Mouse (Mus musculus) E14TG2a.4 (cell line): ENCODE measurements around the gene Gp1bb.

ENCODE experiments used
- H3K27me3 ChIP-seq: 2 replicates; pipeline ENCODE4 v1.6.1; 2014; ENCODE audit warnings: low read length, control low read depth; ENCODE audit not compliant: insufficient read depth
- H3K36me3 ChIP-seq: 2 replicates; pipeline ENCODE4 v1.6.1; 2014; ENCODE audit warnings: low read length, control low read depth; ENCODE audit not compliant: insufficient read depth
- H3K4me1 ChIP-seq: replicated peaks from 2 replicates; pipeline ENCODE4 v1.6.1; 2014; ENCODE audit warnings: low read depth, low read length, control low read depth
- H3K4me3 ChIP-seq: replicated peaks from 2 replicates; pipeline ENCODE4 v1.5.1; 2014; ENCODE audit warnings: mild to moderate bottlenecking, low read length
- H3K9me3 ChIP-seq: 2 replicates; pipeline ENCODE4 v1.6.1; 2014; ENCODE audit warnings: low read length, control low read depth
- CTCF ChIP-seq: conservative IDR thresholded peaks from 2 replicates; pipeline ENCODE4 v1.5.1; 2014; ENCODE audit warnings: low read length
- NANOG ChIP-seq: IDR thresholded peaks from 2 replicates; pipeline ENCODE4 v1.6.1; 2014; ENCODE audit warnings: borderline replicate concordance, low read length, mixed read lengths
- POU5F1 ChIP-seq: IDR thresholded peaks from 2 replicates; pipeline ENCODE4 v1.6.1; 2014; ENCODE audit warnings: low read length, borderline replicate concordance

Gp1bb gene

DNA sequence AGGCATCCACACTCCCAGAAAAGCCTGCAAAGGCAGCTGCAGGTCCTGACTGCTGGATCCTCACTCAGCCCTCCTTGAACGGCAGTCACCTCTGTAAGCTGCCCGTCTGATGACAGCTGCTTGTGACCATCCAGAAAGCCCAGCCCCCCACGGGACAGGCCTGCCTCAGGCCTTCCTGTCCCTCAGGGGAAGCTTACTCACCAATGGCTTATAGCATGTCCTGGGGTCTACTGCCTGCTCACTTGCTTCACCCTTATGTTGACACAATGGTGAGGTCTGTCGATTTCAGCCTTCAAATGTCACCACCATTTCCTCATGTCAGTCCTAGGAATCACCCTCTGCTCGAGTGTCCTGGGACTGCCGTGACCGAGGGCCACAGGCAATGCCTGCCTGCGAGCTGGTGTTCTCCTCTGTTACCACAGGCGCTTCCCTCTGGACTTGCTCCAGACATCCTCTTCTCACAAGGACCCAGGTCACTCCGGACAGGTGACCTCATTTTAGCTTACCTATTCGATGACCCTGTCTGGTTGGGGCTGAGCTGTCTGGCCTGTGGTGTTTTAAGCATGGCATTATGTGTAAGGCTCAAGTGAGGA lies 21.3 kb upstream of the Gp1bb start:
- Histone ChIP-seq H3K36me3 (no peaks in the 10 kb centered on the region), H3K4me1 (peaks cover 21% of the 10 kb centered on the region), H3K9me3 (no peaks in the 10 kb centered on the region), H3K27me3 (peaks cover 22% of the 10 kb centered on the region), H3K4me3 (no peak overlapping the region)
- no peak for TF ChIP-seq CTCF

GRCm38 (mm10) chr16:18642897-18643296 lies 20.7 kb upstream of the Gp1bb start:
- peaks cover 21% of the 10 kb centered on the region for H3K4me1 ChIP-seq
- peaks cover 27% of the 10 kb centered on the region for H3K27me3 ChIP-seq
- H3K4me3 ChIP-seq, result no peak overlapping the region
- no peaks in the 10 kb centered on the region for H3K9me3 ChIP-seq
- H3K36me3 ChIP-seq, result no peaks in the 10 kb centered on the region
- TF ChIP-seq CTCF, result no peak
- TF ChIP-seq NANOG, result no peak
- TF ChIP-seq POU5F1, result no peak

DNA sequence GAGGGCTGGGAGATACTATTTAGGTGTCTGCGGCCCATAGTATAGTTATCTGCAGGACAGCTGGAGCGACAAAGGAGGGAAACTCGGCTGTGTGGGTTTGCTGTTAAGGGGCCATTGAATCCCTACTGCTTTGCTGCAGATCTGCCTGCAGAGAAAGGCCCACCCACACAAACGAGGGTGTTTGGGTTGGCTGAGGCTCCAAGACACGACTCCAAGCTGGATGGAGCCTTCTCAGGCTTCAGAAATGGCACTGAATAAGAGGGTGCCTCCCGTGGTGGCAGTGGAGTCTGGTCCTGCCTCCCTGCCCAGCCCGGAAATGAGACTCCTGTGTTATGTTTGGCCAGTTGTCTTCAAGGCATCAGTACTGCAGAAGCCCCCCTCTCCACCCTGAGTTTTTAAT lies 20.1 kb upstream of the Gp1bb start:
- Histone ChIP-seq H3K36me3 (no peaks in the 10 kb centered on the region), H3K4me3 (no peak overlapping the region), H3K4me1 (peaks cover 20% of the 10 kb centered on the region), H3K9me3 (no peaks in the 10 kb centered on the region), H3K27me3 (peaks cover 31% of the 10 kb centered on the region)
- TF ChIP-seq CTCF (no peak), NANOG (no peak), POU5F1 (no peak)

DNA sequence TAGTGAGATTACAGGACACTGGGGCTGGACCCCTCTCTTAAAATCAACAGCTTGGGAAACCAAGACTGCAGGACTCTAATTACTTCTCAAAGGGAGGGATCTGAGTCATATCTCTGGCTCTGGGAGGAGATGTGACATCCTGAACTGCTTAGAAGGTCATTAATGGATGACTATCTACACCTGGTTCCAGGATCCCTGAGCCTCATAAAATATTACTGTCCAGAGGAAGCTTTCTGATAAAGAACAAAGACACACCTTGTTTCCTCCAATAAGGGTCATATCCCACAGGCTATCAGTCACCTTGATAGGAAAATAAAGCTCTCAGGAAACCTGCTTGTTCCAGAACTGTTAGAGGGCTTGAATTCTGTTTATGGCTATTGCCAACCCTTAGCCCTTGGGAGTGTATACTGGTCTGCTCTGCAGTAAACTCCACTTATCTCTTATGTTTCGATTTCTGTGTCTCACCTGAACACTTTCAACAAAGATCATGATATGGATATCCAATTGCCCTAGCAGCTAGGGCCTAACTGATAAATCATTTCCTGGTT lies 17.3 kb upstream of the Gp1bb start:
- H3K9me3 ChIP-seq, result peaks cover 6% of the 10 kb centered on the region
- no peaks in the 10 kb centered on the region for H3K36me3 ChIP-seq
- peaks cover 46% of the 10 kb centered on the region for H3K27me3 ChIP-seq
- H3K4me3 ChIP-seq, result no peak overlapping the region
- peaks cover 12% of the 10 kb centered on the region for H3K4me1 ChIP-seq
- TF ChIP-seq NANOG (no peak), CTCF (no peak), POU5F1 (no peak)

GRCm38 (mm10) chr16:18638396-18638795 lies 16.2 kb upstream of the Gp1bb start:
- Histone ChIP-seq H3K27me3 (peaks cover 44% of the 10 kb centered on the region), H3K4me1 (peaks cover 12% of the 10 kb centered on the region), H3K36me3 (no peaks in the 10 kb centered on the region), H3K9me3 (peaks cover 13% of the 10 kb centered on the region), H3K4me3 (no peak overlapping the region)
- TF ChIP-seq CTCF (no peak), NANOG (no peak), POU5F1 (no peak)

DNA sequence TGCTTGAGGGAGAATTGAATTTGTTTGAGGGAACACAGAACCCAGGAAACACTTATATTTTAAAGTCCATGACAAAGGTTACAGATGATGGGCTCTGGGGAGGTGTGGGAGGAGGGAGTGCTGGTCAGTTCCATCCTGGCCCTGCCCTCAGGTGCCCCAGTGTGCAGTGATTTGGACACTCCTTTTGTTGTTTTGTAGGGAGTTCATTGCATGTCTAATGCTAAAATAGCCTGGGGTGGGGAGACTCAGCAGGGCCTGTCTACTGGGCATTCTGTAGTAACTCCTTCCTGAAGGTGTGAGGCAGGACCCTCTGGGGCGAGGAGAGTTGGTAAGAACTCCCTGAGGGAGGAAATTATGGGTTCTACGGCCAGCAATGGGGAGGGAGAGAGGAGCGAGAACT lies 14.6 kb upstream of the Gp1bb start:
- H3K36me3 ChIP-seq, result no peaks in the 10 kb centered on the region
- peaks cover 13% of the 10 kb centered on the region for H3K9me3 ChIP-seq
- H3K4me3 ChIP-seq, result no peak overlapping the region
- H3K4me1 ChIP-seq, result peaks cover 15% of the 10 kb centered on the region
- TF ChIP-seq CTCF (no peak), NANOG (no peak), POU5F1 (no peak)
- H3K27me3 ChIP-seq, result peaks cover 53% of the 10 kb centered on the region

GRCm38 (mm10) chr16:18636401-18636800 lies 14.2 kb upstream of the Gp1bb start:
- Histone ChIP-seq H3K4me3 (no peak overlapping the region), H3K4me1 (peaks cover 15% of the 10 kb centered on the region), H3K27me3 (peaks cover 57% of the 10 kb centered on the region), H3K9me3 (peaks cover 13% of the 10 kb centered on the region), H3K36me3 (no peaks in the 10 kb centered on the region)
- TF ChIP-seq NANOG, result no peak
- TF ChIP-seq CTCF, result no peak
- TF ChIP-seq POU5F1, result no peak

DNA sequence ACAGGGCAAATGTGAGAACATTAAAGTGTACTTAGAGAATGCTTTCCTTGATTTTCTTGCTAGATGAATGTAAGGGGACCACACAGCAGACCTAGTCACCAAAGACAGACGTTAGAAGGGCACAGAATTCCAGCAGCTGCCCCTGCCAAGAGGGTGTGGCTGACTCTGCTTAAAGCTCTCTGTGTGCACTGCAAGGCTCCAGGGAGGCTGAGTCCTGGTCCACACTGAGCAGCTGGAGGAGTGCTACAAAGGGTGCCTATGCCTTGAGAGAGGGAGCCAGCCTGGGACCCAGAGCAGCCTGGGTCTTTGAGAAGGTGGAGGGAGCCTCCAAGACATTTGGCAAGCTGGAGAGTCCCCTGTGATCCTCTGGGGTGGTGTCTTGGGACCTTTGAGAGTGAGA lies 11.1 kb upstream of the Gp1bb start:
- Histone ChIP-seq H3K27me3 (peaks cover 75% of the 10 kb centered on the region), H3K4me1 (peaks cover 30% of the 10 kb centered on the region), H3K36me3 (no peaks in the 10 kb centered on the region), H3K4me3 (no peak overlapping the region), H3K9me3 (peaks cover 13% of the 10 kb centered on the region)
- TF ChIP-seq NANOG (no peak), CTCF (no peak)

DNA sequence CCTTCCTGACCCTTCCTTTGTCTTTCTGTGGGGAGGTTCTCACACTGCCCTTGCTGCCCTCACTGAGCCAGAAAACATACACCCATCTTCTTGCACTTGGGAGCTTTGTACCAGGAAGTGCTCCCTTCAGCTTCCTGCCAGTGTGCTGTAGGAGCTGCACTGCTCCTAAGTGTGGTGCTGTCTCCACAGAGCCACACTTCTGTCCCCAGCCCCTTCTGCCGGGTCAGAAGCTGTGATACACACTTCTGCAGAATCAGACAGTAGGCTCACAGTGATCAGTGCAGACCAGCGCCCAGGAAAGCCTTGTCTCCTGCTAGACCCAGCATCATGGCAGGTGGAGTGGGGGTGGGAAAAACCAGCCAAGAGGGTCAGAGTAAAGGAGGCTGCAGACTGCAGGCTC lies 10.6 kb upstream of the Gp1bb start:
- peaks cover 77% of the 10 kb centered on the region for H3K27me3 ChIP-seq

DNA sequence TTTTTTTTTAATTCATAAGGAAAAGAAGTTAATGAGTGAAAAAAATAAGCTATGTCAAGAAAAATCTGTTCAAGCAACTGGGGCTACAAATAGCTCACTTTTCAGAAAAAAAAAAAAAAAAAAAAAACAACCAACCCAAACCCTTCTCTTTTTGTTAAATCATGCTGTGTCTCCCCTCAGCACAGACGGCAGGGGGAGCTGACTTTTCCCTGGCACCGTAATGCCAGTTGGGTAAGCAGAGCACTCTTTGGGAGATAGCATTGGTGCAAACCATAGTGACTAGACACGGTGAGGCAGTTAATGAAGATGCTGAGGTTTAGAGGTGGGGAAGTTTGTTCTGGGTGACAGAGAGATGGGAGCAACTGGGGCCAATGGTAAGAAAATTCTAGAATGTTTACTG lies 9.9 kb upstream of the Gp1bb start:
- H3K9me3 ChIP-seq, result peaks cover 13% of the 10 kb centered on the region
- no peaks in the 10 kb centered on the region for H3K36me3 ChIP-seq
- TF ChIP-seq NANOG (no peak), POU5F1 (no peak), CTCF (no peak)
- H3K4me3 ChIP-seq, result no peak overlapping the region
- H3K4me1 ChIP-seq, result peaks cover 35% of the 10 kb centered on the region
- peaks cover 81% of the 10 kb centered on the region for H3K27me3 ChIP-seq

More for the DNA sequence above, 10.6 kb upstream of the Gp1bb start:
- Histone ChIP-seq H3K9me3 (peaks cover 13% of the 10 kb centered on the region), H3K36me3 (no peaks in the 10 kb centered on the region), H3K4me3 (no peak overlapping the region), H3K4me1 (peaks cover 35% of the 10 kb centered on the region)
- TF ChIP-seq NANOG, result no peak
